8 mouse cellular contexts compared by ENCODE assay signal in the genomic region with DNA sequence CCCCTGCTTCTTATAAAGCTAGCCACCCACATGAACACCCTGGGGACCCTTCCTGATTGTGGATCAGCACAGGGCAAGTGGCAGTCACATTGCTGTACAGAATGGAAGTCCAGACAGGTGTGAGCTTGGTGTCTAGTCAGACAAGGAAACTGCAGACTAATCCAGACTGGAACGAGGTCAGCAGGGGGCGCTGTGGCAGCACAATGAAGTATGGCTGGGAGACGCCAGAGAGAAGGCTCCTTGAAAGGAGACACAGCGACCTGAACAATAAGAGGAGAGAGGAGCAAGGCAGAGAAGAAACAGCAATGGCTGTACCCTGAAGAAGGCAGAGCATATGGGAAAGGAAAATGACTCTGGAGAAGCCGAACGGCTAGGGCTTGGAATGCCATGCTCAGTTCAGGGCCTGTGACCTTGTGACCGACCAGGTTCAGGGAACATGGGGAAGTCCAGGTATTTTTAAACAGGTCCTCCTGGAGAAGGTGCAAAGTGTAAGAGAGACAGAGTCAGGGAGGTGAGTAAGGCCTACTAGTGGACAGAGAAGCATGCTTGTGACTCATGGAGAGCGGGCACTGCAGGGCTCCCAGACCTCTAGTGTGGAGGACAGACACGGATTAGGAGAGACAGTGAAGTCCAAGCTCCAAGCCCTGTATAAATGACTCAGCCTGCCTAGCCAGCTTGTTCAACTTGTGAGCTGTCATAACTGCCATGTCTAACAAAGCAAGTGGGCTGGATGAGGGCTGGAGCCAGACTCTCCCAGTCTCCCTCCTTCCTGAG.
A peak's percentile ranks its signal among the peaks of the same experiment; 100 is the strongest.
DNase-seq lines count a peak whose midpoint lies in the region; ATAC-seq and TF ChIP-seq lines count a peak whose summit lies in the region.

No protein-coding gene starts in this region.

- no peaks in the 10 kb centered on the region for H3K27me3 ChIP-seq in kidney, adult 2 months (replicated peaks; ENCODE audit: control insufficient read depth, insufficient read depth, low read length)
- peaks cover 30% of the 10 kb centered on the region; the same call in 1 of the 2 replicates for H3K27me3 ChIP-seq in limb, embryonic 10.5 days (ENCODE audit: low read depth, poor library complexity, severe bottlenecking)
- no peaks in the 10 kb centered on the region for H3K27me3 ChIP-seq in midbrain, embryonic 15.5 days (replicated peaks)

- no peak overlapping the region for H3K27ac ChIP-seq in kidney, adult 2 months (ENCODE audit: insufficient read depth, low read depth, low read length)
- no peak overlapping the region for H3K27ac ChIP-seq in limb, embryonic 10.5 days
- H3K27ac ChIP-seq in midbrain, embryonic 15.5 days = peak overlapping the region; percentile 63

- no peak for TF ChIP-seq POLR2A in kidney, adult 2 months (IDR thresholded peaks at IDR 0.05; ENCODE audit: low read depth, low read length)

- H3K36me3 ChIP-seq in kidney, adult 2 months (ENCODE audit: control insufficient read depth, insufficient read depth, low read length) = no peaks in the 10 kb centered on the region
- no peaks in the 10 kb centered on the region for H3K36me3 ChIP-seq in limb, embryonic 10.5 days
- no peaks in the 10 kb centered on the region for H3K36me3 ChIP-seq in midbrain, embryonic 15.5 days (replicated peaks)

- H3K4me1 ChIP-seq in kidney, adult 2 months (ENCODE audit: control insufficient read depth, insufficient read depth, low read length) = peaks cover 6% of the 10 kb centered on the region; the same call in 1 of the 2 replicates
- no peaks in the 10 kb centered on the region for H3K4me1 ChIP-seq in limb, embryonic 10.5 days
- H3K4me1 ChIP-seq in midbrain, embryonic 15.5 days = no peaks in the 10 kb centered on the region

- ATAC-seq in monocyte, adult 5-6 weeks (replicated peaks; ENCODE audit: insufficient number of reproducible peaks, low FRiP score, low TSS enrichment, poor library complexity, severe bottlenecking) = no peak
- peak; percentile 88 for ATAC-seq in midbrain, embryonic 15.5 days (replicated peaks)

- TF ChIP-seq CTCF in kidney, adult 2 months (conservative IDR thresholded peaks at IDR 0.05; ENCODE audit: insufficient read depth, insufficient read length, low read depth, low read length) = peak; percentile 85

- 24% methylated on average over 9 of the region's 9 CpGs for WGBS in kidney, adult 2 months
- 49% methylated on average over 9 of the region's 9 CpGs for WGBS in limb, embryonic 10.5 days
- 49% methylated on average over 9 of the region's 9 CpGs for WGBS in midbrain, embryonic 15.5 days

- intact Hi-C loops in gastrocnemius, postnatal 36 days (cut with DNase I) = loop anchor here (1.0 kb wide), 1 partner anchor 175 kb away; no protein-coding TSS in a partner anchor

- no peak overlapping the region for H3K9ac ChIP-seq in midbrain, embryonic 15.5 days

- no peak overlapping the region for H3K4me2 ChIP-seq in midbrain, embryonic 15.5 days

- H3K9me3 ChIP-seq in limb, embryonic 10.5 days (replicated peaks) = no peaks in the 10 kb centered on the region
- no peaks in the 10 kb centered on the region for H3K9me3 ChIP-seq in midbrain, embryonic 15.5 days

- peak; percentile 1 to 43 for DNase-seq in monocyte, adult 2 months (ENCODE audit: low read depth in 1 of 2, low spot score in 2 of 2)
- peak; percentile 80 for DNase-seq in embryo, embryonic 10.5 days (ENCODE audit: low spot score)
- peak; percentile 66 to 68 for DNase-seq in gastrocnemius, postnatal 36 days
- peak; percentile 79 for DNase-seq in kidney, adult 2 months
- peak; percentile 83 for DNase-seq in limb, embryonic 10.5 days (ENCODE audit: low spot score)
- DNase-seq in spleen, postnatal 14 days (ENCODE audit: low spot score in 2 of 2) = peak; percentile 56 to 71

- H3K4me3 ChIP-seq in kidney, adult 2 months (ENCODE audit: insufficient read depth, low read depth, low read length) = no peak overlapping the region
- H3K4me3 ChIP-seq in limb, embryonic 10.5 days = no peak overlapping the region
- no peak overlapping the region for H3K4me3 ChIP-seq in midbrain, embryonic 15.5 days

Comparison
In these comparisons a context has a peak if more than half of its experiments do, and no peak if none do; other contexts are left out.
1. DNase-seq: peak in every context shown above with its lines; median percentile 83 in limb, embryonic 10.5 days; 80 in embryo, embryonic 10.5 days; 79 in kidney, adult 2 months; 67 in gastrocnemius, postnatal 36 days; 64 in spleen, postnatal 14 days; 22 in monocyte, adult 2 months.